Mouse (Mus musculus): ENCODE results near the gene Gnai3.

DNA sequence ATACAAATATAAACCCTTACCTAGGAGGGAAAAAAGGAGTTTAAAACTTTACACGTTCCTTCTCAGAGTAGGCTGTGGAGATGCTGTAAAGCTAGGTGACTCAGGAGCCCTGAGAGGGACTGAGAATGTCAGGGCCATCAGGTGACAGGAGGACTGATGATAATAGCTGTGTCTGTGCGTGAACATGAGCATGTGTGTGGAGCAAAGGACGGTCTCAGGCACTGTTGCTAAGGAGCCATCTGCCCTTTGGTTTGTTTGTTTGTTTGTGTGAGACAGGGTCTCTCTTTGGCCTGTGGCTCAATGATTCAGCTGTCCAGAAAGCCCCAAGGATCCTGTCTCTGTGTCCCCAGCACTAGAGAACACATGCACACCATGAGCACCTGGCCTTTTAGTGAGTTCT, 24.8 kb downstream of the Gnai3 start:
- no peak for TF ChIP-seq POLR2A (IDR thresholded peaks at IDR 0.05; ENCODE audit: extremely low read depth, insufficient read depth, low read length)
- TF ChIP-seq CTCF (IDR thresholded peaks at IDR 0.05; ENCODE audit: low read depth, low read length) = no peak
